Mouse (Mus musculus): ENCODE data around the gene Cdh4. TPM values are rescaled to one million over a fixed set of nuclear protein-coding genes. Genes with fewer than 3 reads are reported as not detected.

Gene Cdh4
- polyA plus RNA-seq, 1 experiment from 2014 or later: 22.6 TPM

- no peak overlapping the region for H3K27ac ChIP-seq
- H3K9ac ChIP-seq: no peak overlapping the region
- peak overlapping the region; percentile 10; the same call in 1 of the 2 replicates for H3K4me2 ChIP-seq (replicated peaks)
- ATAC-seq (ENCODE audit: low FRiP score, low read depth): 0 out of 2 replicates have a peak, but pooled peaks have one; percentile 2
- no peaks in the 10 kb centered on the region for H3K36me3 ChIP-seq
- H3K4me1 ChIP-seq: peaks cover 46% of the 10 kb centered on the region
- no peak overlapping the region for H3K4me3 ChIP-seq
- H3K9me3 ChIP-seq: no peaks in the 10 kb centered on the region
- 12% methylated on average over 8 of the region's 8 CpGs for WGBS
- H3K27me3 ChIP-seq (replicated peaks): peaks cover 4% of the 10 kb centered on the region
Measured at GRCm38 (mm10) chr2:179522141-179522540, 79.9 kb downstream of the Cdh4 start.

- H3K27ac ChIP-seq: no peak overlapping the region
- H3K27me3 ChIP-seq (replicated peaks): peaks cover 4% of the 10 kb centered on the region
- no peak overlapping the region for H3K4me3 ChIP-seq
- no peaks in the 10 kb centered on the region for H3K36me3 ChIP-seq
- no peak overlapping the region for H3K4me2 ChIP-seq (replicated peaks)
- H3K4me1 ChIP-seq: peaks cover 24% of the 10 kb centered on the region
- H3K9me3 ChIP-seq: no peaks in the 10 kb centered on the region
- WGBS: 77% methylated on average over 7 of the region's 7 CpGs
- H3K9ac ChIP-seq: no peak overlapping the region
- ATAC-seq (ENCODE audit: low FRiP score, low read depth): no peak
Measured at GRCm38 (mm10) chr2:179526976-179527375, 84.7 kb downstream of the Cdh4 start.

GRCm38 (mm10) chr2:179530436-179531040 lies 88.3 kb downstream of the Cdh4 start:
- Histone ChIP-seq H3K4me3 (no peak overlapping the region), H3K9me3 (no peaks in the 10 kb centered on the region), H3K4me2 (replicated peaks) (no peak overlapping the region), H3K27me3 (replicated peaks) (peaks cover 9% of the 10 kb centered on the region; the same call in 1 of the 2 replicates), H3K27ac (no peak overlapping the region), H3K9ac (no peak overlapping the region), H3K4me1 (peaks cover 24% of the 10 kb centered on the region), H3K36me3 (no peaks in the 10 kb centered on the region)
- 64% methylated on average over 7 of the region's 7 CpGs for WGBS
- ATAC-seq (ENCODE audit: low FRiP score, low read depth): no peak

- Histone ChIP-seq H3K27me3 (replicated peaks) (peaks cover 9% of the 10 kb centered on the region; the same call in 1 of the 2 replicates), H3K36me3 (no peaks in the 10 kb centered on the region), H3K9ac (no peak overlapping the region), H3K4me2 (replicated peaks) (no peak overlapping the region), H3K9me3 (no peaks in the 10 kb centered on the region), H3K4me3 (no peak overlapping the region), H3K4me1 (peaks cover 35% of the 10 kb centered on the region), H3K27ac (no peak overlapping the region)
- no peak for ATAC-seq (ENCODE audit: low FRiP score, low read depth)
- WGBS: 83% methylated on average over 6 of the region's 6 CpGs
Measured at GRCm38 (mm10) chr2:179533196-179533595, 91.0 kb downstream of the Cdh4 start.

GRCm38 (mm10) chr2:179533881-179534280 lies 91.7 kb downstream of the Cdh4 start:
- Histone ChIP-seq H3K4me2 (replicated peaks) (no peak overlapping the region), H3K27ac (no peak overlapping the region), H3K4me3 (no peak overlapping the region), H3K27me3 (replicated peaks) (peaks cover 9% of the 10 kb centered on the region; the same call in 1 of the 2 replicates), H3K36me3 (no peaks in the 10 kb centered on the region), H3K9ac (no peak overlapping the region), H3K4me1 (peaks cover 41% of the 10 kb centered on the region), H3K9me3 (no peaks in the 10 kb centered on the region)
- no peak for ATAC-seq (ENCODE audit: low FRiP score, low read depth)
- 74% methylated on average over 2 of the region's 2 CpGs for WGBS

GRCm38 (mm10) chr2:179535204-179535603 lies 93.0 kb downstream of the Cdh4 start:
- H3K4me1 ChIP-seq: peaks cover 51% of the 10 kb centered on the region
- 25% methylated on average over 6 of the region's 6 CpGs for WGBS

GRCm38 (mm10) chr2:179536762-179537161 lies 94.5 kb downstream of the Cdh4 start:
- Histone ChIP-seq H3K4me1 (peaks cover 43% of the 10 kb centered on the region), H3K27ac (no peak overlapping the region), H3K9ac (no peak overlapping the region), H3K9me3 (no peaks in the 10 kb centered on the region), H3K36me3 (no peaks in the 10 kb centered on the region), H3K4me2 (replicated peaks) (no peak overlapping the region), H3K4me3 (no peak overlapping the region), H3K27me3 (replicated peaks) (peaks cover 9% of the 10 kb centered on the region; the same call in 1 of the 2 replicates)
- ATAC-seq (ENCODE audit: low FRiP score, low read depth): no peak
- whole genome bisulfite sequencing: 2% methylated on average over 2 of the region's 2 CpGs

More at GRCm38 (mm10) chr2:179535204-179535603, 93.0 kb downstream of the Cdh4 start:
- Histone ChIP-seq H3K4me2 (replicated peaks) (no peak overlapping the region), H3K36me3 (no peaks in the 10 kb centered on the region), H3K27ac (no peak overlapping the region), H3K9ac (no peak overlapping the region), H3K27me3 (replicated peaks) (peaks cover 9% of the 10 kb centered on the region; the same call in 1 of the 2 replicates), H3K9me3 (no peaks in the 10 kb centered on the region), H3K4me3 (no peak overlapping the region)
- ATAC-seq (ENCODE audit: low FRiP score, low read depth): no peak

- Histone ChIP-seq H3K27ac (peak overlapping the region; percentile 29), H3K4me1 (peaks cover 43% of the 10 kb centered on the region), H3K4me2 (replicated peaks) (peak overlapping the region; percentile 45), H3K36me3 (no peaks in the 10 kb centered on the region), H3K9ac (no peak overlapping the region), H3K9me3 (no peaks in the 10 kb centered on the region), H3K4me3 (no peak overlapping the region), H3K27me3 (replicated peaks) (peaks cover 9% of the 10 kb centered on the region; the same call in 1 of the 2 replicates)
- WGBS: under 1% methylated on average over 19 of the region's 19 CpGs
- ATAC-seq (ENCODE audit: low FRiP score, low read depth): peak; percentile 95
Measured at GRCm38 (mm10) chr2:179537390-179537789, 95.2 kb downstream of the Cdh4 start.

GRCm38 (mm10) chr2:179537800-179538450 lies 95.7 kb downstream of the Cdh4 start:
- peak; percentile 48 for ATAC-seq (ENCODE audit: low FRiP score, low read depth)
- Histone ChIP-seq H3K4me3 (no peak overlapping the region), H3K9me3 (no peaks in the 10 kb centered on the region), H3K27me3 (replicated peaks) (peaks cover 8% of the 10 kb centered on the region; the same call in 1 of the 2 replicates), H3K4me2 (replicated peaks) (peak overlapping the region; percentile 45), H3K4me1 (peaks cover 43% of the 10 kb centered on the region), H3K9ac (no peak overlapping the region), H3K27ac (peak overlapping the region; percentile 29), H3K36me3 (no peaks in the 10 kb centered on the region)
- WGBS: 26% methylated on average over 3 of the region's 3 CpGs

- Histone ChIP-seq H3K9ac (no peak overlapping the region), H3K27ac (no peak overlapping the region), H3K9me3 (no peaks in the 10 kb centered on the region), H3K27me3 (replicated peaks) (0 out of 2 replicates have a peak, but pooled peaks cover 1% of the 10 kb centered on the region), H3K36me3 (no peaks in the 10 kb centered on the region), H3K4me3 (no peak overlapping the region), H3K4me2 (replicated peaks) (no peak overlapping the region), H3K4me1 (peaks cover 43% of the 10 kb centered on the region)
- WGBS: 38% methylated on average over 4 of the region's 4 CpGs
- no peak for ATAC-seq (ENCODE audit: low FRiP score, low read depth)
Measured at GRCm38 (mm10) chr2:179538535-179538934, 96.3 kb downstream of the Cdh4 start.

- ATAC-seq (ENCODE audit: low FRiP score, low read depth): 0 out of 2 replicates have a peak, but pooled peaks have one; percentile 4
- Histone ChIP-seq H3K4me2 (replicated peaks) (no peak overlapping the region), H3K27me3 (replicated peaks) (no peaks in the 10 kb centered on the region), H3K27ac (peak overlapping the region; percentile 7; the same call in 1 of the 2 replicates), H3K4me3 (no peak overlapping the region), H3K9me3 (no peaks in the 10 kb centered on the region), H3K9ac (no peak overlapping the region), H3K36me3 (no peaks in the 10 kb centered on the region), H3K4me1 (peaks cover 37% of the 10 kb centered on the region)
- 5% methylated on average over 9 of the region's 9 CpGs for WGBS
Measured at GRCm38 (mm10) chr2:179539532-179540245, 97.5 kb downstream of the Cdh4 start.

- Histone ChIP-seq H3K9me3 (no peaks in the 10 kb centered on the region), H3K4me1 (peaks cover 30% of the 10 kb centered on the region), H3K27ac (no peak overlapping the region), H3K36me3 (no peaks in the 10 kb centered on the region), H3K4me3 (no peak overlapping the region), H3K27me3 (replicated peaks) (no peaks in the 10 kb centered on the region), H3K9ac (no peak overlapping the region), H3K4me2 (replicated peaks) (no peak overlapping the region)
- no peak for ATAC-seq (ENCODE audit: low FRiP score, low read depth)
- 93% methylated on average over 4 of the region's 4 CpGs for WGBS
Measured at GRCm38 (mm10) chr2:179541096-179541495, 98.9 kb downstream of the Cdh4 start.
